8 mouse cellular contexts compared by ENCODE assay signal in the genomic region with DNA sequence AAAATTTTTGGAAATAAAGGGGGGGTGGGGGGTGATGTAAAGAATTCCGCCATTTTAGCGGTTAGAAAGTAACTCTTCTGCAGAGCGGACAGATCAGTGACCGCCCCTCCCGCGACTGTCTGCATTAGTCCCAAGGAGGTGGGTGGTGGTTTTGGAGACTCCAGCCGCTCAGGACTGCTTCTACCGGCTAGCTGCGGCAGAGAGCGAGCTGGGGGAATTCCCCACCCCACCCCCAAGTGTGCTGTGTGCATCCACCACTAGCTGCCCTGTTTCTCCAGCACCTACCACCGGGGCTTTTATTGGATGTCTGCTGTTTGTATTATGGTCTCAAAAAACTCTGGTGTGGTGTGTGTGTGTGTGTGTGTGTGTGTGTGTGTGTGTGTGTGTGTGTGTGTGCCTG. TPM values are rescaled to one million over a fixed set of nuclear protein-coding genes. Genes with fewer than 3 reads are reported as not detected.
DNase-seq lines count a peak whose midpoint lies in the region; ATAC-seq and TF ChIP-seq lines count a peak whose summit lies in the region.

No protein-coding gene starts in this region.

- H3K4me1 ChIP-seq in embryonic facial prominence, embryonic 11.5 days (ENCODE audit: control insufficient read depth, insufficient read depth, low read length), result no peaks in the 10 kb centered on the region; the same call in 1 of the 2 replicates
- peaks cover 9% of the 10 kb centered on the region for H3K4me1 ChIP-seq in midbrain, postnatal 0 days (ENCODE audit: insufficient read depth, low read length)

- H3K27me3 ChIP-seq in embryonic facial prominence, embryonic 11.5 days (ENCODE audit: control insufficient read depth, insufficient read depth, low read length), result peaks cover 3% of the 10 kb centered on the region; the same call in 1 of the 2 replicates
- H3K27me3 ChIP-seq in midbrain, postnatal 0 days (ENCODE audit: insufficient read depth, low read length), result no peaks in the 10 kb centered on the region

- WGBS in embryonic facial prominence, embryonic 11.5 days, result 9% methylated on average over 10 of the region's 11 CpGs
- 9% methylated on average over 11 of the region's 11 CpGs for WGBS in midbrain, postnatal 0 days

- peak overlapping the region; percentile 97 for H3K4me2 ChIP-seq in embryonic facial prominence, embryonic 11.5 days (ENCODE audit: low read depth, low read length)
- peak overlapping the region; percentile 67 for H3K4me2 ChIP-seq in midbrain, postnatal 0 days (ENCODE audit: low read depth, low read length, poor library complexity, severe bottlenecking)

- intact Hi-C loops in left cerebral cortex, postnatal 36 days (cut with DNase I), result no loop called here

- H3K36me3 ChIP-seq in embryonic facial prominence, embryonic 11.5 days (replicated peaks; ENCODE audit: control insufficient read depth, insufficient read depth, low read depth, low read length), result peaks cover 5% of the 10 kb centered on the region
- peaks cover 14% of the 10 kb centered on the region; the same call in 1 of the 2 replicates for H3K36me3 ChIP-seq in midbrain, postnatal 0 days (ENCODE audit: insufficient read depth, low read length)

- no peaks in the 10 kb centered on the region for H3K9me3 ChIP-seq in embryonic facial prominence, embryonic 11.5 days (replicated peaks; ENCODE audit: control insufficient read depth, low read length)
- no peaks in the 10 kb centered on the region for H3K9me3 ChIP-seq in midbrain, postnatal 0 days (ENCODE audit: low read length)

- DNase-seq in left cerebral cortex, postnatal 36 days (ENCODE audit: low spot score in 2 of 2), result peak; percentile 14 to 22
- DNase-seq in left cerebral cortex, adult 9 months (ENCODE audit: low spot score in 2 of 2), result no peak
- DNase-seq in embryonic facial prominence, embryonic 11.5 days (ENCODE audit: low spot score), result no peak
- DNase-seq in induced T-regulatory cell, adult 2 months (ENCODE audit: low read depth), result peak; percentile 59
- peak; percentile 14 for DNase-seq in midbrain, postnatal 0 days (ENCODE audit: low spot score)
- no peak for DNase-seq in layer of hippocampus, postnatal 14 days (ENCODE audit: low spot score in 2 of 2)
- DNase-seq in kidney, postnatal 36 days, result no peak
- no peak for DNase-seq in spleen, postnatal 14 days (ENCODE audit: low spot score in 2 of 2)

- no peak for TF ChIP-seq CTCF in midbrain, postnatal 0 days (IDR thresholded peaks at IDR 0.05)

- ATAC-seq in embryonic facial prominence, embryonic 11.5 days (replicated peaks; ENCODE audit: insufficient number of reproducible peaks, low FRiP score, low TSS enrichment, low read depth), result no peak
- ATAC-seq in midbrain, postnatal 0 days (ENCODE audit: low FRiP score), result peak; percentile 32; the same call in 1 of the 2 replicates

- H3K4me3 ChIP-seq in embryonic facial prominence, embryonic 11.5 days (ENCODE audit: low read depth, low read length), result no peak overlapping the region; the same call in 1 of the 2 replicates
- peak overlapping the region; percentile 59 for H3K4me3 ChIP-seq in midbrain, postnatal 0 days (ENCODE audit: low read depth, low read length)

- H3K27ac ChIP-seq in embryonic facial prominence, embryonic 11.5 days (replicated peaks; ENCODE audit: low read depth, low read length), result no peak overlapping the region
- peak overlapping the region; percentile 82; the same call in 1 of the 2 replicates for H3K27ac ChIP-seq in midbrain, postnatal 0 days (ENCODE audit: low read depth, low read length)

- H3K9ac ChIP-seq in embryonic facial prominence, embryonic 11.5 days (replicated peaks; ENCODE audit: low read length), result no peak overlapping the region
- H3K9ac ChIP-seq in midbrain, postnatal 0 days (replicated peaks; ENCODE audit: low read length, poor library complexity, severe bottlenecking), result peak overlapping the region; percentile 78

RNA-seq across cellular contexts. Expression of a gene that starts 0.7 kb away (rescaled TPM):
- total RNA-seq in left cerebral cortex, postnatal 36 days (2021), result 10 to 100 TPM; 11.4 to 21.7 TPM
- polyA plus RNA-seq in embryonic facial prominence, embryonic 11.5 days (2014; fragmentation: Nextera tagmentation; extraction: Ambion mirVana), result 0.06 and 0.15 TPM in 2 replicates
- total RNA-seq in midbrain, postnatal 0 days (2014; rRNA removed), result 16.9 and 21.1 TPM in 2 replicates
- polyA plus RNA-seq in midbrain, postnatal 0 days (2015; fragmentation: Nextera tagmentation; extraction: Ambion mirVana), result 10.2 and 11.9 TPM in 2 replicates
- total RNA-seq in layer of hippocampus, postnatal 14 days (2021), result 10 to 100 TPM; 18.8 to 23.3 TPM

RNA-seq across cellular contexts. Expression of a gene that starts 12.6 kb away (rescaled TPM):
- total RNA-seq in left cerebral cortex, postnatal 36 days (2021), result 100 to 1,000 TPM in 1 of 2 experiments, 10 to 100 TPM in 1; 69.7 to 123 TPM
- polyA plus RNA-seq in embryonic facial prominence, embryonic 11.5 days (2014; fragmentation: Nextera tagmentation; extraction: Ambion mirVana), result 301 and 327 TPM in 2 replicates
- total RNA-seq in midbrain, postnatal 0 days (2014; rRNA removed), result 101 and 138 TPM in 2 replicates
- polyA plus RNA-seq in midbrain, postnatal 0 days (2015; fragmentation: Nextera tagmentation; extraction: Ambion mirVana), result 134 and 135 TPM in 2 replicates
- 100 to 1,000 TPM; 116 to 118 TPM for total RNA-seq in layer of hippocampus, postnatal 14 days (2021)

RNA-seq across cellular contexts. Expression of a gene that starts 43.2 kb away (rescaled TPM):
- under 1 TPM; 0.57 to 0.79 TPM for total RNA-seq in left cerebral cortex, postnatal 36 days (2021)
- not detected in 2 replicates for polyA plus RNA-seq in embryonic facial prominence, embryonic 11.5 days (2014; fragmentation: Nextera tagmentation; extraction: Ambion mirVana)
- total RNA-seq in midbrain, postnatal 0 days (2014; rRNA removed), result 0.14 TPM in 1 of 2 replicates, not detected in the other
- polyA plus RNA-seq in midbrain, postnatal 0 days (2015; fragmentation: Nextera tagmentation; extraction: Ambion mirVana), result not detected in 2 replicates
- 1 to 10 TPM; 1.8 to 1.9 TPM for total RNA-seq in layer of hippocampus, postnatal 14 days (2021)

Comparison
In these comparisons a context has a peak if more than half of its experiments do, and no peak if none do; other contexts are left out.
1. DNase-seq: peak in left cerebral cortex, postnatal 36 days (2 of 2), induced T-regulatory cell, adult 2 months (single experiment) and midbrain, postnatal 0 days (single experiment); none in left cerebral cortex, adult 9 months (0 of 2), embryonic facial prominence, embryonic 11.5 days (single experiment), layer of hippocampus, postnatal 14 days (0 of 2), kidney, postnatal 36 days (0 of 2) and spleen, postnatal 14 days (0 of 2).